ENCODE assay signal across 26 mouse cellular contexts in genomic region chr9:20149706-20150105, GRCm38 (mm10). TPM values are rescaled to one million over a fixed set of nuclear protein-coding genes. Genes with fewer than 3 reads are reported as not detected.
"Had no signal": no experiment of that assay in that cellular context is flagged by ENCODE, and none has a peak within 500 bp of the region (broad histone marks: within the 10 kb centered on the region; RNA-seq: fewer than 3 reads in every experiment).

No protein-coding gene starts in this region.

- H3K36me3 ChIP-seq: midbrain, embryonic 10.5 days; midbrain, embryonic 12.5 days; neural tube, embryonic 13.5 days; neural tube, embryonic 15.5 days had no signal

- H3K4me2 ChIP-seq: lung, embryonic 14.5 days; midbrain, embryonic 12.5 days; neural tube, embryonic 13.5 days; neural tube, embryonic 15.5 days had no signal

- H3K4me3 ChIP-seq: midbrain, embryonic 10.5 days; midbrain, embryonic 12.5 days; myocyte; neural tube, embryonic 13.5 days; neural tube, embryonic 15.5 days had no signal

- H3K9ac ChIP-seq: lung, embryonic 14.5 days; midbrain, embryonic 12.5 days; neural tube, embryonic 13.5 days; neural tube, embryonic 15.5 days had no signal

- DNase-seq: lung, embryonic 14.5 days; lung, postnatal 10 days; lung, postnatal 4 days; midbrain, embryonic 14.5 days; retina, postnatal 1 day; right cerebral cortex, adult 18-20 months; right cerebral cortex, postnatal 25 days; right cerebral cortex, postnatal 4 days; spleen, adult 18-20 months; thymus, adult 18-20 months; thymus, postnatal 14 days; thymus, postnatal 36 days had no signal

- H3K27ac ChIP-seq: midbrain, embryonic 10.5 days; midbrain, embryonic 12.5 days; neural tube, embryonic 13.5 days; neural tube, embryonic 15.5 days had no signal

- H3K4me1 ChIP-seq: midbrain, embryonic 10.5 days; midbrain, embryonic 12.5 days; neural tube, embryonic 13.5 days; neural tube, embryonic 15.5 days had no signal

- ATAC-seq: midbrain, embryonic 16.5 days had no signal

- H3K27me3 ChIP-seq: midbrain, embryonic 12.5 days; neural tube, embryonic 13.5 days; neural tube, embryonic 15.5 days had no signal

RNA-seq across cellular contexts. Expression of gene Olfr869, which starts 20.9 kb away (rescaled TPM):
- total RNA-seq: megakaryocyte, adult 5-6 weeks; megakaryocyte-erythroid progenitor cell, adult 5-6 weeks had no signal
- polyA plus RNA-seq: lung, embryonic 14.5 days; lung, embryonic 16.5 days; midbrain, embryonic 10.5 days; midbrain, embryonic 12.5 days; midbrain, embryonic 14.5 days; midbrain, embryonic 16.5 days; myocyte; neural tube, embryonic 11.5 days; neural tube, embryonic 13.5 days; neural tube, embryonic 15.5 days; small intestine, adult 2 months; stomach, embryonic 14.5 days; stomach, embryonic 16.5 days; thymus, postnatal 0 days had no signal

RNA-seq across cellular contexts. Expression of gene Olfr870, which starts 24.2 kb away (rescaled TPM):
- total RNA-seq: megakaryocyte, adult 5-6 weeks; megakaryocyte-erythroid progenitor cell, adult 5-6 weeks had no signal
- polyA plus RNA-seq: lung, embryonic 14.5 days; lung, embryonic 16.5 days; midbrain, embryonic 10.5 days; midbrain, embryonic 12.5 days; midbrain, embryonic 14.5 days; midbrain, embryonic 16.5 days; myocyte; neural tube, embryonic 11.5 days; neural tube, embryonic 13.5 days; neural tube, embryonic 15.5 days; small intestine, adult 2 months; stomach, embryonic 14.5 days; stomach, embryonic 16.5 days; thymus, postnatal 0 days had no signal

RNA-seq across cellular contexts. Expression of gene Olfr868, which starts 51.3 kb away (rescaled TPM):
- total RNA-seq: megakaryocyte, adult 5-6 weeks; megakaryocyte-erythroid progenitor cell, adult 5-6 weeks had no signal
- polyA plus RNA-seq: lung, embryonic 14.5 days; lung, embryonic 16.5 days; midbrain, embryonic 10.5 days; midbrain, embryonic 12.5 days; midbrain, embryonic 14.5 days; midbrain, embryonic 16.5 days; myocyte; neural tube, embryonic 11.5 days; neural tube, embryonic 13.5 days; neural tube, embryonic 15.5 days; small intestine, adult 2 months; stomach, embryonic 14.5 days; stomach, embryonic 16.5 days; thymus, postnatal 0 days had no signal
